Mouse (Mus musculus) heart, embryonic 12.5 days (tissue): Measurements from ENCODE around the gene Wnt4. TPM values are rescaled to one million over a fixed set of nuclear protein-coding genes. Genes with fewer than 3 reads are reported as not detected.

Experiments
- ATAC-seq: fragments of 200-750 bp; cut with Nextera tagmentation; 2 replicates; pipeline ENCODE4 v1.8.0; 2017; ENCODE audit warnings: moderate TSS enrichment, moderate library complexity; ENCODE audit not compliant: insufficient number of reproducible peaks, low FRiP score
- H3K27ac ChIP-seq: fragments of 300-500 bp; sonication (generic); 2 replicates; pipeline ENCODE4 v1.5.1; 2016; ENCODE audit warnings: mild to moderate bottlenecking, moderate library complexity; ENCODE audit not compliant: poor library complexity, severe bottlenecking
- H3K27me3 ChIP-seq: fragments of 300-500 bp; sonication (generic); replicated peaks from 2 replicates; pipeline ENCODE4 v1.6.1; 2016; ENCODE audit warnings: mild to moderate bottlenecking, moderate library complexity
- H3K36me3 ChIP-seq: fragments of 300-500 bp; sonication (generic); 2 replicates; pipeline ENCODE4 v1.6.1; 2016; ENCODE audit warnings: mild to moderate bottlenecking, moderate library complexity
- H3K4me1 ChIP-seq: fragments of 300-500 bp; sonication (generic); replicated peaks from 2 replicates; pipeline ENCODE4 v1.6.1; 2016; ENCODE audit warnings: mild to moderate bottlenecking
- H3K4me2 ChIP-seq: fragments of 300-500 bp; sonication (generic); 2 replicates; pipeline ENCODE4 v1.6.1; 2016; ENCODE audit warnings: mild to moderate bottlenecking, moderate library complexity
- H3K4me3 ChIP-seq: fragments of 300-500 bp; sonication (generic); 2 replicates; pipeline ENCODE4 v1.5.1; 2016; ENCODE audit warnings: mild to moderate bottlenecking
- H3K9ac ChIP-seq: fragments of 300-500 bp; sonication (generic); 2 replicates; pipeline ENCODE4 v1.6.1; 2016; ENCODE audit warnings: mild to moderate bottlenecking, moderate library complexity
- H3K9me3 ChIP-seq: fragments of 300-500 bp; sonication (generic); replicated peaks from 2 replicates; pipeline ENCODE4 v1.6.1; 2016; ENCODE audit warnings: mild to moderate bottlenecking, moderate library complexity
- WGBS: fragments of 180-500 bp; shearing (Covaris S2); methylation state at CpG from one replicate; pipeline ENCODE4 v1.1.7; 2016; 5-methylcytosine and 5-hydroxymethylcytosine counted together
- polyA plus RNA-seq: library from polyadenylated mRNA; unstranded; fragments of >200 nt; fragmentation: Nextera tagmentation; extraction: Ambion mirVana; gene quantifications from 2 replicates; pipeline ENCODE4 v1.2.1, GENCODE M21; 2016

The Wnt4 gene
- polyA plus RNA-seq, 1 experiment from 2014 or later = 3.1 TPM

- Histone ChIP-seq H3K4me3 (no peak overlapping the region), H3K27ac (peak overlapping the region; percentile 16; the same call in 1 of the 2 replicates), H3K36me3 (peaks cover 5% of the 10 kb centered on the region; the same call in 1 of the 2 replicates), H3K4me2 (no peak overlapping the region), H3K9me3 (no peaks in the 10 kb centered on the region), H3K27me3 (no peaks in the 10 kb centered on the region), H3K9ac (no peak overlapping the region), H3K4me1 (peaks cover 34% of the 10 kb centered on the region)
- WGBS = 72% methylated on average over 13 of the region's 13 CpGs
- ATAC-seq = no peak
Measured at GRCm38 (mm10) chr4:137305831-137306576, 28.7 kb downstream of the Wnt4 start.

GRCm38 (mm10) chr4:137306577-137306888 is 29.2 kb downstream of the Wnt4 start:
- Histone ChIP-seq H3K4me1 (peaks cover 34% of the 10 kb centered on the region), H3K27ac (peak overlapping the region; percentile 16; the same call in 1 of the 2 replicates), H3K4me3 (no peak overlapping the region), H3K4me2 (no peak overlapping the region), H3K9me3 (no peaks in the 10 kb centered on the region), H3K27me3 (no peaks in the 10 kb centered on the region), H3K9ac (no peak overlapping the region), H3K36me3 (peaks cover 5% of the 10 kb centered on the region; the same call in 1 of the 2 replicates)
- WGBS = 72% methylated on average over 8 of the region's 8 CpGs
- no peak for ATAC-seq

GRCm38 (mm10) chr4:137306991-137307706 is 29.9 kb downstream of the Wnt4 start:
- 82% methylated on average over 19 of the region's 19 CpGs for WGBS
- H3K27me3 ChIP-seq = no peaks in the 10 kb centered on the region
- H3K9ac ChIP-seq = no peak overlapping the region
- H3K4me1 ChIP-seq = peaks cover 31% of the 10 kb centered on the region
- H3K36me3 ChIP-seq = peaks cover 5% of the 10 kb centered on the region; the same call in 1 of the 2 replicates
- ATAC-seq = no peak
- H3K4me3 ChIP-seq = no peak overlapping the region
- H3K4me2 ChIP-seq = no peak overlapping the region
- no peaks in the 10 kb centered on the region for H3K9me3 ChIP-seq
- no peak overlapping the region for H3K27ac ChIP-seq

- Histone ChIP-seq H3K4me1 (peaks cover 28% of the 10 kb centered on the region), H3K9me3 (no peaks in the 10 kb centered on the region), H3K27me3 (no peaks in the 10 kb centered on the region), H3K36me3 (peaks cover 5% of the 10 kb centered on the region; the same call in 1 of the 2 replicates), H3K4me3 (no peak overlapping the region), H3K9ac (no peak overlapping the region), H3K4me2 (no peak overlapping the region), H3K27ac (no peak overlapping the region)
- no peak for ATAC-seq
- 57% methylated on average over 5 of the region's 5 CpGs for WGBS
Measured at GRCm38 (mm10) chr4:137308377-137308776, 31.1 kb downstream of the Wnt4 start.

- H3K4me2 ChIP-seq = no peak overlapping the region
- no peaks in the 10 kb centered on the region for H3K9me3 ChIP-seq
- no peaks in the 10 kb centered on the region for H3K27me3 ChIP-seq
- no peak overlapping the region for H3K4me3 ChIP-seq
- ATAC-seq = no peak
- no peak overlapping the region for H3K9ac ChIP-seq
- no peak overlapping the region for H3K27ac ChIP-seq
- peaks cover 17% of the 10 kb centered on the region for H3K36me3 ChIP-seq
- H3K4me1 ChIP-seq = peaks cover 43% of the 10 kb centered on the region
- 69% methylated on average over 2 of the region's 2 CpGs for WGBS
Measured at GRCm38 (mm10) chr4:137313511-137313910, 36.2 kb downstream of the Wnt4 start.

GRCm38 (mm10) chr4:137314561-137314960 is 37.3 kb downstream of the Wnt4 start:
- H3K9ac ChIP-seq = no peak overlapping the region
- peaks cover 43% of the 10 kb centered on the region for H3K4me1 ChIP-seq
- no peak overlapping the region for H3K4me3 ChIP-seq
- no peak overlapping the region for H3K27ac ChIP-seq
- ATAC-seq = no peak
- peaks cover 27% of the 10 kb centered on the region for H3K36me3 ChIP-seq
- no peaks in the 10 kb centered on the region for H3K27me3 ChIP-seq
- 50% methylated on average over 6 of the region's 6 CpGs for WGBS
- no peak overlapping the region for H3K4me2 ChIP-seq
- no peaks in the 10 kb centered on the region for H3K9me3 ChIP-seq

GRCm38 (mm10) chr4:137315061-137315460 is 37.8 kb downstream of the Wnt4 start:
- H3K27ac ChIP-seq = no peak overlapping the region
- peaks cover 31% of the 10 kb centered on the region for H3K36me3 ChIP-seq
- no peaks in the 10 kb centered on the region for H3K9me3 ChIP-seq
- ATAC-seq = no peak
- 82% methylated on average over 2 of the region's 2 CpGs for WGBS
- H3K4me1 ChIP-seq = peaks cover 43% of the 10 kb centered on the region
- no peaks in the 10 kb centered on the region for H3K27me3 ChIP-seq
- H3K4me3 ChIP-seq = no peak overlapping the region
- no peak overlapping the region for H3K9ac ChIP-seq
- no peak overlapping the region for H3K4me2 ChIP-seq

- no peak overlapping the region for H3K9ac ChIP-seq
- peaks cover 43% of the 10 kb centered on the region for H3K4me1 ChIP-seq
- H3K4me2 ChIP-seq = 0 out of 2 replicates have a peak overlapping the region, but pooled peaks have one; percentile 9
- 64% methylated on average over 4 of the region's 4 CpGs for WGBS
- peak overlapping the region; percentile 82 for H3K27ac ChIP-seq
- no peaks in the 10 kb centered on the region for H3K9me3 ChIP-seq
- no peaks in the 10 kb centered on the region for H3K27me3 ChIP-seq
- H3K4me3 ChIP-seq = no peak overlapping the region
- no peak for ATAC-seq
- peaks cover 36% of the 10 kb centered on the region for H3K36me3 ChIP-seq
Measured at GRCm38 (mm10) chr4:137316027-137316770, 38.9 kb downstream of the Wnt4 start.

GRCm38 (mm10) chr4:137324926-137325325 is 47.6 kb downstream of the Wnt4 start:
- no peaks in the 10 kb centered on the region for H3K27me3 ChIP-seq
- H3K4me1 ChIP-seq = 0 out of 2 replicates have a peak, but pooled peaks cover 2% of the 10 kb centered on the region
- H3K27ac ChIP-seq = no peak overlapping the region
- H3K36me3 ChIP-seq = peaks cover 75% of the 10 kb centered on the region
- H3K9me3 ChIP-seq = no peaks in the 10 kb centered on the region
- WGBS = 85% methylated on average over 6 of the region's 6 CpGs
- ATAC-seq = no peak
- H3K9ac ChIP-seq = no peak overlapping the region
- no peak overlapping the region for H3K4me2 ChIP-seq
- H3K4me3 ChIP-seq = no peak overlapping the region

- no peak overlapping the region for H3K27ac ChIP-seq
- no peak overlapping the region for H3K9ac ChIP-seq
- 87% methylated on average over 3 of the region's 3 CpGs for WGBS
- no peak overlapping the region for H3K4me3 ChIP-seq
- no peak for ATAC-seq
- no peaks in the 10 kb centered on the region for H3K9me3 ChIP-seq
- H3K36me3 ChIP-seq = peaks cover 68% of the 10 kb centered on the region
- H3K4me2 ChIP-seq = no peak overlapping the region
- no peaks in the 10 kb centered on the region for H3K27me3 ChIP-seq
- H3K4me1 ChIP-seq = 0 out of 2 replicates have a peak, but pooled peaks cover 2% of the 10 kb centered on the region
Measured at GRCm38 (mm10) chr4:137326494-137326893, 49.2 kb downstream of the Wnt4 start.

- no peaks in the 10 kb centered on the region for H3K9me3 ChIP-seq
- no peak overlapping the region for H3K9ac ChIP-seq
- H3K4me1 ChIP-seq = peaks cover 9% of the 10 kb centered on the region
- no peak for ATAC-seq
- peaks cover 69% of the 10 kb centered on the region for H3K36me3 ChIP-seq
- H3K4me2 ChIP-seq = no peak overlapping the region
- no peak overlapping the region for H3K27ac ChIP-seq
- no peak overlapping the region for H3K4me3 ChIP-seq
- no peaks in the 10 kb centered on the region for H3K27me3 ChIP-seq
Measured at GRCm38 (mm10) chr4:137332051-137332450, 54.8 kb downstream of the Wnt4 start.
